Mouse (Mus musculus) thymus, adult 2 months (tissue): ENCODE data around the gene Pygb. TPM values are rescaled to one million over a fixed set of nuclear protein-coding genes. Genes with fewer than 3 reads are reported as not detected.

Experiments used
- DNase-seq: peaks from one replicate; pipeline ENCODE4 v3.0.0; 2021
- H3K27ac ChIP-seq: fragments of 200-500 bp; 2 replicates; pipeline ENCODE4 v1.5.1; 2012; ENCODE audit warnings: low read length, control low read depth; ENCODE audit not compliant: control insufficient read depth, insufficient read depth
- H3K27me3 ChIP-seq: fragments of 200-500 bp; 2 replicates; pipeline ENCODE4 v1.6.1; 2012; ENCODE audit warnings: mild to moderate bottlenecking, low read length, moderate library complexity, mixed read lengths; ENCODE audit not compliant: control insufficient read depth, insufficient read depth
- H3K36me3 ChIP-seq: fragments of 200-500 bp; 2 replicates; pipeline ENCODE4 v1.6.1; 2012; ENCODE audit warnings: mild to moderate bottlenecking, low read length, moderate library complexity; ENCODE audit not compliant: control insufficient read depth, insufficient read depth
- H3K4me1 ChIP-seq: fragments of 200-500 bp; replicated peaks from 2 replicates; pipeline ENCODE4 v1.6.1; 2012; ENCODE audit warnings: low read length; ENCODE audit not compliant: control insufficient read depth, insufficient read depth
- H3K4me3 ChIP-seq: fragments of 200-500 bp; 2 replicates; pipeline ENCODE4 v1.5.1; 2012; ENCODE audit warnings: mild to moderate bottlenecking, low read length, control low read depth, moderate library complexity; ENCODE audit not compliant: control insufficient read depth, insufficient read depth
- CTCF ChIP-seq: fragments of 200-500 bp; IDR thresholded peaks from 2 replicates; pipeline ENCODE4 v1.5.1; 2012; ENCODE audit warnings: mild to moderate bottlenecking, control low read depth, low read length, moderate library complexity, borderline replicate concordance; ENCODE audit not compliant: control insufficient read depth, poor library complexity, insufficient read depth; ENCODE audit errors: extremely low read depth
- POLR2A ChIP-seq: fragments of 200-500 bp; IDR thresholded peaks from 2 replicates; pipeline ENCODE4 v1.6.1; 2012; ENCODE audit warnings: mild to moderate bottlenecking, low read length, control low read depth, moderate library complexity; ENCODE audit not compliant: control insufficient read depth, poor library complexity, insufficient read depth; ENCODE audit errors: extremely low read depth
- WGBS: fragments of 180-500 bp; shearing (Covaris S2); methylation state at CpG from one replicate; pipeline ENCODE4 v1.1.7; 2018; 5-methylcytosine and 5-hydroxymethylcytosine counted together
- polyA plus RNA-seq: library from polyadenylated mRNA; depleted of rRNA; stranded (reverse); fragments of >200 nt; gene quantifications from 2 replicates; pipeline ENCODE4 v1.2.3, GENCODE M21; 2012; rRNA removed

Gene Pygb
- polyA plus RNA-seq, 1 experiment = 68.8 TPM

DNA sequence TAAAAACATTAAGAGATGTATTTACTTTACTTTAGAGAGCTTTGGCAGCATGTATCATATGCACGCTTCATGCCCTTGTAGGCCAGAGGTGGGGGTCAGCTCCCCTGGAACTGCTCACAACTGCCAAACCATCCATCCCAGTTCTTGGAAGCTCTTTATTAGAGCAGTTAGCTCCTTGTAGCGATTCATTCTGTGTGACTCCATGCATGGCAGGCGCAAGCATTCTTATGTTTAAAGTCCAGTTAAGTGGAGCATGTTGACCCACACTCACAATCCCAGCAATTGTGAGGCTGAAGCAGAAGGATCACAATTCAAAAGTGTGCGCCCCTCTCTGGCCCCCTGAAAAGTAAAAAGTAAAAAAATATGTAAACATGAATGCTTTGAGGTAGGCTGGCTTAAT lies 91.0 kb downstream of the Pygb start:
- Histone ChIP-seq H3K27ac (no peak overlapping the region), H3K4me1 (no peaks in the 10 kb centered on the region), H3K27me3 (no peaks in the 10 kb centered on the region), H3K4me3 (no peak overlapping the region), H3K36me3 (no peaks in the 10 kb centered on the region)
- TF ChIP-seq POLR2A (no peak), CTCF (no peak)
- no peak for DNase-seq
- WGBS = 95% methylated on average over 4 of the region's 4 CpGs

Other genes starting within 250 kb of the Pygb start
- gene Cst7, start 216.3 kb upstream of the Pygb start, polyA plus RNA-seq = 7.8 and 11.1 TPM in 2 replicates
- 53.0 and 58.6 TPM in 2 replicates for gene Apmap, start 178.2 kb upstream of the Pygb start, polyA plus RNA-seq
- gene Acss1, start 118.2 kb upstream of the Pygb start, polyA plus RNA-seq = 124 and 136 TPM in 2 replicates
- gene Vsx1, start 97.4 kb upstream of the Pygb start, polyA plus RNA-seq = not detected in 2 replicates
- 34.5 and 37.0 TPM in 2 replicates for gene Entpd6, start 37.7 kb upstream of the Pygb start, polyA plus RNA-seq
- 48.4 and 63.0 TPM in 2 replicates for gene Abhd12, start 118.0 kb downstream of the Pygb start, polyA plus RNA-seq
- gene Gins1, start 118.7 kb downstream of the Pygb start, polyA plus RNA-seq = 10.8 and 12.3 TPM in 2 replicates